Mouse (Mus musculus) macrophage (primary cell): ENCODE data around the gene Ptprm. TPM values are rescaled to one million over a fixed set of nuclear protein-coding genes. Genes with fewer than 3 reads are reported as not detected.

Source experiments
- H3K27ac ChIP-seq: fragments of 350-480 bp; formaldehyde crosslinking; 2 replicates; pipeline ENCODE4 v1.9.0; 2021
- H3K36me3 ChIP-seq: fragments of 350-480 bp; formaldehyde crosslinking; 2 replicates; pipeline ENCODE4 v1.9.0; 2021; ENCODE audit errors: inconsistent target
- H3K4me3 ChIP-seq: fragments of 350-480 bp; formaldehyde crosslinking; 2 replicates; pipeline ENCODE4 v1.9.0; 2021; ENCODE audit errors: inconsistent target
- H3K79me2 ChIP-seq: fragments of 350-480 bp; formaldehyde crosslinking; 2 replicates; pipeline ENCODE4 v1.9.0; 2021; ENCODE audit errors: inconsistent target
- WGBS: methylation state at CpG from one replicate; pipeline ENCODE4 v1.1.7; 2026; ENCODE audit warnings: inconsistent platforms; ENCODE audit not compliant: missing documents; 5-methylcytosine and 5-hydroxymethylcytosine counted together
- polyA plus RNA-seq: library from polyadenylated mRNA; stranded (reverse); fragments of 250-400 nt; gene quantifications from 3 replicates; pipeline ENCODE4 v1.2.4, GENCODE M21; 2018; ENCODE audit warnings: inconsistent platforms

Ptprm gene
- polyA plus RNA-seq, 1 experiment from 2014 or later = 2.2 TPM

DNA sequence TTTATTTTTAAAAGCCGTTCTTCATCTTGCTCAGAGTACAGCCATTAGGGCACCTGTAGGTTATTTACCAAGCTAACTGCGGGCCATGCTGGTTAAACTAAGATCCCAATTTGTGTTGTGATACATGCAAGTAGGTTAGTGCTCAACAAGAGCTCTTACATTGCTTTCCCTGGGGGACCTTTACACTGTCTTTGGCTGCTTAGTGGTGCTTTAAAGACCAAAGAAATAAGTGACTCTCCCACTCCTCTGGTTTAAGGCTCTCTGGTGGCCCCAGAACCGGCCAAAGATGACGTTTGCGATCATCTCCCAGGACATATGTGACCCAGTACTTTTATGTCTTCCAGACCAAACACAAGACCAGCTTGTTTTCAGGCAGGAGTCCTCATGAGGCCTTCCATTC, 994 bp upstream of the Ptprm start:
- 62% methylated on average over 5 of the region's 5 CpGs for WGBS
- no peaks in the 10 kb centered on the region for H3K79me2 ChIP-seq
- no peak overlapping the region for H3K4me3 ChIP-seq
- H3K27ac ChIP-seq = no peak overlapping the region
- no peaks in the 10 kb centered on the region for H3K36me3 ChIP-seq

DNA sequence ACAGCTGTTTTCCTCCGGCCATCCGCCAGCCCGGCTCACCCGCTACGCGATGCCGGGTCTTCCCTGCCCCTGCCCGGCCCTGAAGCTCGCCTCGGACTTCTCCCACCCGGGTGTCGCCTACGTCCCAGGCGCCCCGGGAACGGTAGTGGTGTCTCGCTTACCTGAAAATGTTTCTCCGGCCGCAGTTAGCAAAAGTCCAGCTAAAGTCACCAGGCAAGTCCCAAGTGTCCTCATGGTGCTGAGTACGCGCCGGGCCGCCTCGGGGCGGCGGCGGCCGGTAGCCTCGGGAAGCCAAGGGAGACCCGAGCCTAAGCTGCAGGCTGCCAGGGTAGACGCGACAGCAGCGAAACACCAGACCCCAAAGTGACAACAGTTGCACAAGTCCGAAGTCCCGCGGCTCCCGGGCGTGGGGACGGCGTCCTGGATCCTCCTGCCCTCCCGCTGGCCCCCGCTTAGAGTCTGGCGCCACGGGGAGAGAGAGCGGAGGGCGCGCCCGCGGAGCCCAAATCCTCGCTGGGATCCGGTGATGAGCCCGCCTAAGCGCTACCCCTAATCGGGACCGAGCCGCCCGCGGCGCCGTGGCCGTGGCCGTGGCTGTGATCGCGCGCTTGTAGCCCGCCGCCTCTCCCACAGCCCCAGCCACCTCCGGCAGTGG, 334 bp downstream of the Ptprm start:
- Histone ChIP-seq H3K27ac (no peak overlapping the region), H3K36me3 (no peaks in the 10 kb centered on the region), H3K79me2 (no peaks in the 10 kb centered on the region), H3K4me3 (no peak overlapping the region)
- WGBS = 1% methylated on average over 68 of the region's 68 CpGs

DNA sequence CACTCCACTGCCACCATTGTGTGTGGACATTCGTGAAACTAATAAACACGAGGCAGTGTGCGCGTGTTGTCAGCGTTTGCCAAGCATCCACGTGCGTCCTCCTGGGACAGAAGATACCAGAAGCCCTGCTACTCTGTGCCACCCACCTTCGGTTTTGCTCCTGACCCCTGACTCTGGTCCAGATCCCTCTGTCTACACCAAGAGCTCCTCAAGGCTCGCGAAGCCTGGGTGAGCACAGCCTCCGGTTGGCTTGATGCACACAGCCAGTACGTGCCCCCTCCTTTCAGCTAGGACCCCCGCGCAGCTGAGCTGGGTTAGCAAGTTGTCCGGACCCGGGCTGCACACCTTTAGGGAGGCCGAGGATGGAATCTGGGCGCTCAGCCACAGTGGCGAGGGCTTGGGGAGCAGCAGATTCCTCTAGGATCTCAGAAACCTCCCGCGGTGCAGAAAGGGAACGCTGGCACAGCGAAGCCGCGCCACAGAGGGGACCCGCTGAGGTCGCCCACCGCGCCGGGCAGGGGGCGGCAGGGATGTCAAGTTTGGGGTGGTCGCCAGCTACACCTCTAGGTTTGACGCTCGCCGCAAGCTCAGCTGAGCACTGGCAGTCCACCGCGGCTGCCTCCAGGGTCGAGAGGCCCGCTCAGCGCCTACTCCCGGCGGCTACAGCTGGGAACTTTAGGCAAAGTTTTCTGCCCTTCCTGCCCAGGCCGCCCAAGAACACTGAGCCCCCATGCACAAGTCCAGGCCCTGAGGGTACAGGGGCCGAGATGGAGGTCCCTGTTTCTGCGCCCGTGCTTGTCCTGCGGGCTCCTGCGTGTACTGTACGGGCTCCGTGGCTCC, 1.1 kb downstream of the Ptprm start:
- Histone ChIP-seq H3K27ac (no peak overlapping the region), H3K79me2 (no peaks in the 10 kb centered on the region), H3K4me3 (no peak overlapping the region), H3K36me3 (no peaks in the 10 kb centered on the region)
- 6% methylated on average over 50 of the region's 50 CpGs for WGBS

DNA sequence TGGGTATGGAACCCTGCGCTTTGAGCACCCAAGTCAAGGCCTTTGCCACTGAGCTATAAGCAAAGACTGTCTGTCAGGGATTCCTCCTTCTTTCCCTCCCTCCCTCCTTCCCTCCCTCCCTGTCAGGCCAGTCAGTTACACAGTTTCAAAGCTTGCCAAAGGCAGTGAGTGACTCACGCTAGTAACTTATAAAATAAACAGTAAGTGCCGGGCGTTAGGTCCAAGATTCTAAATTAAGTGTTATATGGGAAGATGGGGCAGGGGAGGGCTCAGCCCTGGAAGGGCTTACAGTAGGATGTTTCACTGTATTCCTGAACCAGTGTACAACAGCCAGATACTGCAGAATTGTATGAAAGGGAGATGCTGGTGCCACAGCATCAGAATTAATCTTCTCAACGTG, 2.8 kb downstream of the Ptprm start:
- 98% methylated on average over 5 of the region's 5 CpGs for WGBS
- Histone ChIP-seq H3K4me3 (no peak overlapping the region), H3K79me2 (no peaks in the 10 kb centered on the region), H3K36me3 (no peaks in the 10 kb centered on the region), H3K27ac (no peak overlapping the region)

DNA sequence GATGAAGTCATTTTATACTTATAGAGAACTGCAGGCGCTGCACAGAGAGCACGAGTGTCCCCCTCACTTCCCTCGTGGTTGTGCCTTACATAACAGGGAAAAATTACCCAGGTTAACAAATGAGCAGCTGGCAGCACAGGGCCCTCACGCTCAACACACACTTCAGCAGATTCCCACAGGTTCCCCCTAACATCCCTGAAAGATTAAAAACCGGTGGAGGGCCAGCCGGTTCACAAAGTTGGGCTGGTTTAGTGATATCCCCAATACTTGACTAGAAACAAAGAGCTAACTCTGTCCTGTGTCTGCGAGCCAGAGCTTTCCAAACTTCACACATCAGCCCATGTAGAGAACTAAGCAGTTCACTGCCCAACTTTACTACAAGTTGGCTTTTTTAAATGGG, 3.7 kb downstream of the Ptprm start:
- Histone ChIP-seq H3K79me2 (no peaks in the 10 kb centered on the region), H3K27ac (no peak overlapping the region), H3K4me3 (no peak overlapping the region), H3K36me3 (no peaks in the 10 kb centered on the region)
- 51% methylated on average over 7 of the region's 7 CpGs for WGBS

DNA sequence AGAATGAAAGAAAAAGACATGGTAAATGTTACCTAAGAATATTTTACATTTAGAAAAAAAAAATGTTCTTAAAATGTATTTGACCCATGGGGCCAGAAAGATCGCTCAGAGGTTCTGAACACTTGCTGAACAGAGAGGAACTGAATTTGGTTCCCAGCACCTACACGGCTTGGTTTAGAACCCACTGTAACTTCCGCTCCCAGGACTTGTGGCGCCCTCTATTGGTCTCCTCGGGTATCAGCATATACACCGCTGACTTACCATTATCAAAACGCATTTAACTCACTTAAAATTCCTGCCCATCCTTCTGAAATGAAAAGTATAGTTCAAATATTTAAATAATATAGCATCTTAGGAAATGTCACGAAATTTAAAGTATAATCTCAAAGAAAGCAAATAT, 4.7 kb downstream of the Ptprm start:
- 97% methylated on average over 8 of the region's 8 CpGs for WGBS
- H3K36me3 ChIP-seq = no peaks in the 10 kb centered on the region
- no peak overlapping the region for H3K27ac ChIP-seq
- H3K4me3 ChIP-seq = no peak overlapping the region
- H3K79me2 ChIP-seq = no peaks in the 10 kb centered on the region

DNA sequence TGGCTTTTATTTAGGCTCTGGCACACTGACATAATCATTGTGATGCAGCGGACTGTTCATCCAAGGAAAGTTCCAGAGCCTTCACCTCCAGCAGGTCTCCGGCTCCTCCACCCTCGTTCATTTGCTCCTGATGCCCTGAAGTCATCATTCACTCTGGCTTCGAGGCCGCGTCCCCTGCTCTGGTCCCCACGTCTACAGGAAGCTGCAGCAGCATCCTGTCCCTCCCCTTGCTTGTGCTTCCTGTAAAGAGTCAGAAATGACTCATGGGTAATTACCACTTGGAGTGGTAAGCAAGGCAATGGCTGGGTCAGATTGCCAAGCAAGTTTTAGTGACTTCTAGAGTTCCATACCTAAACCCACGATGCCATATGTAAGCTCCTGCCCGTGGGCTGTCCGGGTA, 7.3 kb downstream of the Ptprm start:
- Histone ChIP-seq H3K4me3 (no peak overlapping the region), H3K27ac (no peak overlapping the region), H3K36me3 (no peaks in the 10 kb centered on the region), H3K79me2 (no peaks in the 10 kb centered on the region)
- 57% methylated on average over 10 of the region's 10 CpGs for WGBS

DNA sequence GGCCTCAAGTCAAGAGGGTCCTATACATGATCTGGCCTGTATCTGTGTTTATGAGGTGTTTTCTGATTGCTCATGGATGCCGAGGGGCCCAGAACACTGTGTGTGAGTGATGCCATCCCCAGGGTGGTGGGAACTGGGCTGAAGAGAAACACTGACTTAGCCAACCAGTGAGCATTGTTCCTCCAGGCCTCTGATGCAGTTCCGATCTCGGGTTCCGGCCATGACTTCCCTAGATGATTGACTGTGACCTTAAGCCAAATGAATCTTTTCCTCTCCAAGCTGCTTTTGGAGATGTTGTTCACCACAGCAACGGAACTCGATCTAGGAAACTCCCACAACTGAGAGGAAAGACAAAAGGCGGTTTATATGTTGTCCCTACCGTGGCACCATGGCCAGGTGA, 9.1 kb downstream of the Ptprm start:
- H3K4me3 ChIP-seq = no peak overlapping the region
- H3K79me2 ChIP-seq = no peaks in the 10 kb centered on the region
- H3K36me3 ChIP-seq = no peaks in the 10 kb centered on the region
- no peak overlapping the region for H3K27ac ChIP-seq
- WGBS = 91% methylated on average over 8 of the region's 8 CpGs

DNA sequence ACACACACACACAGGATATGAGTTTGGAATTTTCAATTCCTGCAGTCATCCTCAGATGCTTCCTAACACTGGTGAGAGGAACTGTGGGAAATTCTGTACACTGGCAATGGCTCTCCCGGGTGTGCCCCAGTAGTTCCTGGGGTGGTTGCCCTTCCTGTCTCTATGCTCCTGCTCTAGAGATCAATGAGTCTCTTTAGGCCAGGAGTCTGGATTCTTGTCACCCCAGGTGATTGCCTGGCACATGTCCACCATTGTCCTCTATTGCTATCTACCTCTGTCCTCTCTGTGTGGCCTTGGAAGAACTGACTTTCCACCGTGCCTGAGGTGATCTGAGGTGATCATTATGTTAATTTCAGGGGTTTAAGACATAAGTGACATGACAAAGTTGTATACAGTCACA, 10.8 kb downstream of the Ptprm start:
- H3K27ac ChIP-seq = no peak overlapping the region
- no peak overlapping the region for H3K4me3 ChIP-seq
- H3K36me3 ChIP-seq = no peaks in the 10 kb centered on the region
- 94% methylated on average over 2 of the region's 2 CpGs for WGBS
- no peaks in the 10 kb centered on the region for H3K79me2 ChIP-seq

DNA sequence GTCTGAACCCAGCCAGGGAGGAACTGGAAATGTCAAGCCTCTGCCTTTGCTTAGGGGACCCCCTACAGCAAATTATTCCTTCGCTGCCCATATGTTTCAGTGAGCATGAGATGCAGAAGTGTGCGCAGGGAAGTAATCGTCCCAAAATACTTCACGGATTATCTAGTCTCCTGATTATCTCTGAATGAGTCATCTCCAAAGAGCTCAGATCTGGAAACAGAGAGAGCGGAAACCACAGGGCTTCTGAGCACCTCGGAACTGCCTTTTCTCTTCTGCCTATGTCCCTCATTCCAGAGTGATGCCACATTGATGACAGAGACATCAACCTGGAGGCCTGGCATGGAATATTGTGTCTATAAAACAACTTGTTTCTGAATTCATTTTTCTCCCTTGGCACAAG, 11.3 kb downstream of the Ptprm start:
- WGBS = 67% methylated on average over 6 of the region's 6 CpGs
- H3K36me3 ChIP-seq = no peaks in the 10 kb centered on the region

DNA sequence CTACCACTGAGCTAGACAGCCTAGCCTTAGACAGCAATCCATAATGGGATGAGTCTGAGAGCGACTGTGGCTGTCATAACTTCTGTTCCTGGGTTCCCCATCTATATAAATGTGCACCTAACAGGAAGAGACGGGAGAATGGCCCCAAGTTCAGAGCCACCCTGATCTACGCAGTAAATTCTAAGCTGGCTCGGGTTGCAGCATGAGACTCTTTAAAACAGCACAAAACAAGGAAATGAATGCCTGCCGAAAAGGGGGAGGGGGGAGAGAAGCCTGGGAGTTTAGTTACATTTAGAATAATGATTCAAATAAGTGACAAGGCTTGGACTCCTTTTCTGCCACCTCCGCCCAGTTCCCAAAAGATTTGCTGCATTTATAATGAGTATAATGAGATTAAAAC, 13.9 kb downstream of the Ptprm start:
- H3K79me2 ChIP-seq = no peaks in the 10 kb centered on the region
- no peaks in the 10 kb centered on the region for H3K36me3 ChIP-seq
- WGBS = 83% methylated on average over 6 of the region's 6 CpGs
- no peak overlapping the region for H3K4me3 ChIP-seq
- H3K27ac ChIP-seq = no peak overlapping the region

More for the DNA sequence above, 11.3 kb downstream of the Ptprm start:
- H3K4me3 ChIP-seq = no peak overlapping the region
- no peaks in the 10 kb centered on the region for H3K79me2 ChIP-seq
- no peak overlapping the region for H3K27ac ChIP-seq

DNA sequence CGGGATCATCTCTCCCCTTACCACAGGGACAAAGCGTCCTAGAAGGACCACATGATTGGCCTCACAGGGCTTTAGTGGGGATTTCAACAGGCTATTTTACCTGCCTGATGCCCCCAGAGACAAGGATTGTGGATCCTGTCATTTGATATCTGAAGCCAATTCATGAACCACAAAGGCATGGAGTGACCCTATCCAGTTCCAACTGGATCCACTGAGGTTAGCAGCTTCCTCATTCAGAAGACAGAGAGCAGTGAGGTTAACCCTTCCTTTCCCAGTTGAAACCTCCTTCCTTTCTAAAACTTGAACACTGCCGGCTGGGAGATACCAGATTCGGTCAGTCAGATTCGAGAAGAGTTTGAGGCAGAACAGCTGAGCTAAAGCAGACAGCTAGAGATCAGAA, 14.7 kb downstream of the Ptprm start:
- H3K4me3 ChIP-seq = no peak overlapping the region
- H3K36me3 ChIP-seq = no peaks in the 10 kb centered on the region
- WGBS = 86% methylated on average over 5 of the region's 5 CpGs
- no peak overlapping the region for H3K27ac ChIP-seq
- H3K79me2 ChIP-seq = no peaks in the 10 kb centered on the region

DNA sequence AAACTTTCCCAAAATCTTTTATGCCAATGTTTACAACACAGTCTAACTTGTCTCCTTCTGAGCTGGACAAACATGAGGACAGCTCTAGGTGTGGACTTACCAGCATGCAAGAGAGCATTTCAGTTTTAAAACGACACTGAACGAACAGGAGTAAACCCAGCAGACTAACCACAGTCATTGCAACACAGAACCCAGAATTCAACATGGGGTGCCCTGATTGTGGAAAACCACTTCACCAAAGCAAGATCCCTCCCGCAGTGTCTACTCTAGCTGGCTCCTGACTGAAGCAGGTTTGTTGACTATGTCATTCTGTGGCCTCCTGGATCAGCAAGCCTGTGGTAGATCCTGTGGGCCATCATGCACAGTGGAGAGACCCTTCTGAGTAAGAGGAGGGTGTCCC, 19.9 kb downstream of the Ptprm start:
- no peaks in the 10 kb centered on the region for H3K79me2 ChIP-seq
- WGBS = 4% methylated on average over 3 of the region's 3 CpGs

DNA sequence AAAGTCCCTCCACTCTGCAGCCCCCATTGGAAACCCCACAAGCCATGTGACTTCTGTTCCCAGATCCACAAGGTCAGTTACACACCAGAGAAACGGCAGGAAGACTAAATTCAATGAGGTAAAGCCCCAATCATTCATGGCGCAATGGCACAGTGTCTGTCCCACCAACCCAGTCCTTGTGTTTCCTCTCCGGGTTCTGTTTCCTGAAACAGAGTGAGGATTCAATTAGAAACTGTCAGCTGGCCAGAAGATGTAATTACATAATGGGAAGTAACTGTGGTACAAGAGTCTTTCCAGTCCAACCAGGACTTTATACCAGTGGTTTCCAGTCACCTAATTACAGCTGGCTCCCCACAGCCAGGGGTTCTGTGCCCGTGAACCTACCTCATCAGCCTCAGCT, 24.8 kb downstream of the Ptprm start:
- no peak overlapping the region for H3K27ac ChIP-seq
- WGBS = 6% methylated on average over 4 of the region's 4 CpGs
- no peak overlapping the region for H3K4me3 ChIP-seq
- H3K79me2 ChIP-seq = no peaks in the 10 kb centered on the region
- H3K36me3 ChIP-seq = no peaks in the 10 kb centered on the region

More for the DNA sequence above, 19.9 kb downstream of the Ptprm start:
- H3K4me3 ChIP-seq = no peak overlapping the region
- no peaks in the 10 kb centered on the region for H3K36me3 ChIP-seq
- no peak overlapping the region for H3K27ac ChIP-seq

DNA sequence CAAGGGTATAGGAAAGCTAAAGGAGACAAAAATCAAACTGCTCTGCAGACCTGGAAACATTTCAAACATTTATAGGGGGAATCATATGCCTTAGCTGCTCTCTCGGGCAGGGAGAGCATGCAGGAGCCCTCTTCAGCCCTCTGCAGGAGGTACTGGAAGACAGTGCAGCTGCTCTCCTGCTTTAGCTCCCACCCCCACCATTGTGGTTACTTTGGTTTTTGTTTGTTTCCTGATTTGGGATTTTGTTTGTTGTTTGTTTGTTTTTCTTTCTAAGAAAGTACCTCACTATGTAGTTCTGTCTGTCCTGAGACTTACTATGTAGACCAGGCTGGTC, 29.8 kb downstream of the Ptprm start:
- no peak overlapping the region for H3K27ac ChIP-seq
- no peaks in the 10 kb centered on the region for H3K79me2 ChIP-seq
- 94% methylated on average over 1 of the region's 1 CpGs for WGBS
- no peak overlapping the region for H3K4me3 ChIP-seq
- no peaks in the 10 kb centered on the region for H3K36me3 ChIP-seq
